Mouse (Mus musculus) CH12.LX (cell line): ENCODE measurements at regions not wholly inside any gene's neighbourhood (a gene's known extent, or its start where the extent isn't known, plus 50 kb on each side); places are given as distances from the start of the nearest gene placed in this dataset.

ENCODE experiments used
- DNase-seq: peaks from one replicate; pipeline ENCODE4 v3.0.0-alpha.2; 2013; ENCODE audit errors: extremely low read depth
- H3K27ac ChIP-seq: 2 replicates; pipeline ENCODE4 v1.5.1; 2012; ENCODE audit warnings: low read depth, mild to moderate bottlenecking, control low read depth, moderate library complexity; ENCODE audit not compliant: insufficient read depth
- H3K27me3 ChIP-seq: replicated peaks from 2 replicates; pipeline ENCODE3; 2012; ENCODE audit warnings: inconsistent platforms
- H3K36me3 ChIP-seq, 2 experiments: replicated peaks in 1 of 2; 2 replicates each; pipeline versions ENCODE3 to v1.6.1; 2012; ENCODE audit warnings: inconsistent platforms in 1 of 2, low read length in 1 of 2, mild to moderate bottlenecking in 1 of 2, mixed read lengths in 1 of 2, moderate library complexity in 1 of 2; ENCODE audit not compliant: control insufficient read depth in 1 of 2, insufficient read depth in 1 of 2
- H3K4me1 ChIP-seq, 2 experiments: 2 replicates each; pipeline ENCODE4 v1.6.1; 2012; ENCODE audit warnings: inconsistent platforms in 1 of 2, moderate library complexity in 1 of 2; ENCODE audit not compliant: insufficient read depth in 2 of 2, control insufficient read depth in 1 of 2
- H3K4me2 ChIP-seq: 2 replicates; pipeline ENCODE4 v1.6.1; 2012; ENCODE audit warnings: low read depth, mild to moderate bottlenecking, control low read depth; ENCODE audit not compliant: poor library complexity, insufficient read depth, severe bottlenecking
- H3K4me3 ChIP-seq, 3 experiments: fragments of 150-350 bp in 1 of 3; sonication (generic) in 1 of 3; replicated peaks in 1 of 3; 2 replicates each; pipeline versions ENCODE3 to v1.5.1; 2011 to 2012; ENCODE audit warnings: low read depth in 2 of 3, low read length in 2 of 3, mild to moderate bottlenecking in 2 of 3, moderate library complexity in 2 of 3, control low read depth in 1 of 3, improper control_type of control experiment in 1 of 3, inconsistent platforms in 1 of 3, mixed read lengths in 1 of 3; ENCODE audit not compliant: poor library complexity in 1 of 3
- H3K79me2 ChIP-seq: replicated peaks from 2 replicates; pipeline ENCODE4 v1.6.1; 2012; ENCODE audit warnings: mild to moderate bottlenecking, moderate library complexity; ENCODE audit not compliant: control insufficient read depth, poor library complexity, insufficient read depth, severe bottlenecking; ENCODE audit errors: extremely low read depth
- H3K9ac ChIP-seq: 2 replicates; pipeline ENCODE4 v1.6.1; 2012; ENCODE audit warnings: low read depth, mild to moderate bottlenecking, control low read depth, moderate library complexity; ENCODE audit not compliant: insufficient read depth
- H3K9me3 ChIP-seq: replicated peaks from 2 replicates; pipeline ENCODE3; 2012; ENCODE audit warnings: low read length, inconsistent platforms, mixed read lengths
- CHD2 ChIP-seq: IDR thresholded peaks from 2 replicates; pipeline ENCODE4 v1.6.1; 2011; ENCODE audit warnings: low read length, improper control_type of control experiment
- CTCF ChIP-seq, 2 experiments: IDR thresholded peaks in 1 of 2; conservative IDR thresholded peaks in 1 of 2; 2 replicates each; pipeline ENCODE4 v1.5.1; 2011 to 2012; ENCODE audit warnings: low read depth in 2 of 2, low read length in 2 of 2, improper control_type of control experiment in 1 of 2, inconsistent platforms in 1 of 2, mild to moderate bottlenecking in 1 of 2, moderate library complexity in 1 of 2
- E2F4 ChIP-seq: IDR thresholded peaks from 2 replicates; pipeline ENCODE4 v1.6.1; 2011; ENCODE audit warnings: low read depth, low read length, improper control_type of control experiment; ENCODE audit not compliant: insufficient replicate concordance
- EP300 ChIP-seq: IDR thresholded peaks from 2 replicates; pipeline ENCODE4 v1.6.1; 2011; ENCODE audit warnings: low read length, improper control_type of control experiment
- ETS1 ChIP-seq: conservative IDR thresholded peaks from 2 replicates; pipeline ENCODE4 v1.6.1; 2012; ENCODE audit warnings: low read depth, mild to moderate bottlenecking, inconsistent platforms, low read length, improper control_type of control experiment, moderate library complexity
- IRF4 ChIP-seq: IDR thresholded peaks from 2 replicates; pipeline ENCODE4 v1.6.1; 2014; ENCODE audit warnings: low read depth, mild to moderate bottlenecking, inconsistent platforms, low read length, improper control_type of control experiment
- JUN ChIP-seq: IDR thresholded peaks from 2 replicates; pipeline ENCODE4 v1.6.1; 2011; ENCODE audit warnings: low read depth, mild to moderate bottlenecking, low read length, improper control_type of control experiment, moderate library complexity; ENCODE audit not compliant: insufficient read depth
- MAFK ChIP-seq: IDR thresholded peaks from 2 replicates; pipeline ENCODE4 v1.6.1; 2011; ENCODE audit warnings: low read length, improper control_type of control experiment; ENCODE audit not compliant: insufficient replicate concordance
- MAX ChIP-seq: IDR thresholded peaks from 2 replicates; pipeline ENCODE4 v1.6.1; 2011; ENCODE audit warnings: low read length, improper control_type of control experiment
- MAZ ChIP-seq: IDR thresholded peaks from 2 replicates; pipeline ENCODE4 v1.6.1; 2012; ENCODE audit warnings: low read depth, mild to moderate bottlenecking, inconsistent platforms, low read length, improper control_type of control experiment, moderate library complexity
- PAX5 ChIP-seq: IDR thresholded peaks from 2 replicates; pipeline ENCODE4 v1.6.1; 2012; ENCODE audit warnings: low read length, inconsistent platforms, mixed read lengths
- POLR2A ChIP-seq: IDR thresholded peaks from 2 replicates; pipeline ENCODE4 v1.6.1; 2011; ENCODE audit warnings: low read depth, mild to moderate bottlenecking, improper control_type of control experiment, low read length
- RCOR1 ChIP-seq: conservative IDR thresholded peaks from 2 replicates; pipeline ENCODE4 v1.6.1; 2012; ENCODE audit warnings: low read depth, mild to moderate bottlenecking, inconsistent platforms, low read length, improper control_type of control experiment
- SIN3A ChIP-seq: IDR thresholded peaks from 2 replicates; pipeline ENCODE4 v1.6.1; 2012; ENCODE audit warnings: low read length, improper control_type of control experiment, inconsistent platforms
- TBP ChIP-seq: conservative IDR thresholded peaks from 2 replicates; pipeline ENCODE4 v1.6.1; 2011; ENCODE audit warnings: low read depth, low read length, improper control_type of control experiment
- UBTF ChIP-seq: IDR thresholded peaks from 2 replicates; pipeline ENCODE4 v1.6.1; 2012; ENCODE audit warnings: low read depth, mild to moderate bottlenecking, inconsistent platforms, low read length, improper control_type of control experiment, moderate library complexity
- USF1 ChIP-seq: IDR thresholded peaks from 2 replicates; pipeline ENCODE4 v1.6.1; 2014; ENCODE audit warnings: low read depth, mild to moderate bottlenecking, inconsistent platforms, low read length, improper control_type of control experiment
- USF2 ChIP-seq: conservative IDR thresholded peaks from 2 replicates; pipeline ENCODE4 v1.6.1; 2011; ENCODE audit warnings: low read depth, low read length, improper control_type of control experiment
- dilution Hi-C: fragments of 300-500 bp; cut with MboI; formaldehyde crosslinking; loops from 2 replicates; pipeline ENCODE4 v1.14.3; 2020; ENCODE audit warnings: low sequenced_read_pairs; ENCODE audit not compliant: extremely low pct_unique_long_range_greater_than_20kb, extremely low pct_ligation_motif_present
- in situ Hi-C: fragments of 300-500 bp; cut with MboI; formaldehyde crosslinking; loops from 3 replicates; pipeline ENCODE4 v1.14.3; 2019; ENCODE audit warnings: low sequenced_read_pairs, low pct_ligation_motif_present, low pct_unique_long_range_greater_than_20kb, mixed read lengths

GRCm38 (mm10) chr13:63649058-63649647 lies 75.8 kb upstream of the Ptch1 start:
- H3K4me1 ChIP-seq: peaks cover 7 to 13% of the 10 kb centered on the region in 2 experiments
- H3K4me3 ChIP-seq: no peak overlapping the region
- H3K79me2 ChIP-seq: no peaks in the 10 kb centered on the region
- H3K27ac ChIP-seq: no peak overlapping the region
- in situ Hi-C loops (no loop called here), dilution Hi-C loops (no loop called here)
- DNase-seq: peak; percentile 51
- no peak overlapping the region for H3K9ac ChIP-seq
- H3K27me3 ChIP-seq: peaks cover 5% of the 10 kb centered on the region
- peak overlapping the region; percentile 36; the same call in 1 of the 2 replicates for H3K4me2 ChIP-seq
- H3K9me3 ChIP-seq: no peaks in the 10 kb centered on the region
- TF ChIP-seq EP300 (peak; percentile 77), MAX (0 out of 2 replicates have a peak, but pooled peaks have one; percentile 25), PAX5 (no peak), CTCF (conservative IDR thresholded peaks at IDR 0.05 in 1 of 2, IDR thresholded peaks at IDR 0.05 in 1 of 2; ENCODE audit: low read depth in 2 of 2, low read length in 2 of 2) (no peak), IRF4 (peak; percentile 76), TBP (no peak), USF1 (no peak), MAFK (0 out of 2 replicates have a peak, but pooled peaks have one; percentile 13), ETS1 (peak; percentile 28; the same call in 1 of the 2 replicates)
- TF ChIP-seq, all 38 proteins: peak for 5
- H3K36me3 ChIP-seq: no peaks in the 10 kb centered on the region

GRCm38 (mm10) chr13:63654514-63654913 lies 81.1 kb upstream of the Ptch1 start:
- no peak for DNase-seq
- H3K9ac ChIP-seq: no peak overlapping the region
- dilution Hi-C loops: no loop called here
- no peak overlapping the region for H3K27ac ChIP-seq
- H3K79me2 ChIP-seq: no peaks in the 10 kb centered on the region
- no peaks in the 10 kb centered on the region for H3K27me3 ChIP-seq
- no peak overlapping the region for H3K4me2 ChIP-seq
- H3K9me3 ChIP-seq: no peaks in the 10 kb centered on the region
- TF ChIP-seq CHD2: no peak
- no peak for TF ChIP-seq RCOR1
- TF ChIP-seq MAZ: no peak
- no peak for TF ChIP-seq POLR2A
- no peak for TF ChIP-seq SIN3A
- TF ChIP-seq USF2: no peak
- TF ChIP-seq JUN: no peak
- TF ChIP-seq E2F4: no peak
- no peak for TF ChIP-seq UBTF
- TF ChIP-seq, all 38 proteins: peak for 0
- no peaks in the 10 kb centered on the region for H3K36me3 ChIP-seq
- H3K4me1 ChIP-seq: peaks cover 1 to 7% of the 10 kb centered on the region in 2 experiments; a peak in 3 of 4 replicates
- no peak overlapping the region for H3K4me3 ChIP-seq
- in situ Hi-C loops: no loop called here
